Mouse (Mus musculus) cerebellum, adult 2 months (tissue): ENCODE measurements at regions not wholly inside any gene's neighbourhood (a gene's known extent, or its start where the extent isn't known, plus 50 kb on each side); places are given as distances from the start of the nearest gene placed in this dataset.

ENCODE experiments used
- DNase-seq, 2 experiments: peaks; one replicate each; pipeline ENCODE4 v3.0.0; 2021
- H3K27ac ChIP-seq: fragments of 200-500 bp; 2 replicates; pipeline ENCODE4 v1.5.1; 2012; ENCODE audit warnings: low read length, control low read depth, inconsistent platforms; ENCODE audit not compliant: insufficient read depth
- H3K27me3 ChIP-seq: fragments of 200-500 bp; 2 replicates; pipeline ENCODE4 v1.6.1; 2012; ENCODE audit warnings: inconsistent platforms, mild to moderate bottlenecking, low read length, moderate library complexity; ENCODE audit not compliant: control insufficient read depth, insufficient read depth
- H3K4me1 ChIP-seq: fragments of 200-500 bp; 2 replicates; pipeline ENCODE4 v1.6.1; 2011; ENCODE audit warnings: low read length; ENCODE audit not compliant: control insufficient read depth, insufficient read depth
- H3K4me3 ChIP-seq: fragments of 200-500 bp; replicated peaks from 2 replicates; pipeline ENCODE3; 2011; ENCODE audit warnings: mild to moderate bottlenecking, low read depth, low read length, control low read depth; ENCODE audit not compliant: insufficient read depth
- CTCF ChIP-seq: fragments of 200-500 bp; IDR thresholded peaks from 2 replicates; pipeline ENCODE4 v1.5.1; 2011; ENCODE audit warnings: low read depth, mild to moderate bottlenecking, control low read depth, low read length, moderate library complexity, borderline replicate concordance; ENCODE audit not compliant: insufficient read depth
- POLR2A ChIP-seq: fragments of 200-500 bp; IDR thresholded peaks from 2 replicates; pipeline ENCODE4 v1.6.1; 2011; ENCODE audit warnings: low read length, control low read depth, borderline replicate concordance; ENCODE audit not compliant: insufficient read depth
- WGBS: fragments of 180-500 bp; shearing (Covaris S2); methylation state at CpG from one replicate; pipeline ENCODE4 v1.1.7; 2018; 5-methylcytosine and 5-hydroxymethylcytosine counted together

DNA sequence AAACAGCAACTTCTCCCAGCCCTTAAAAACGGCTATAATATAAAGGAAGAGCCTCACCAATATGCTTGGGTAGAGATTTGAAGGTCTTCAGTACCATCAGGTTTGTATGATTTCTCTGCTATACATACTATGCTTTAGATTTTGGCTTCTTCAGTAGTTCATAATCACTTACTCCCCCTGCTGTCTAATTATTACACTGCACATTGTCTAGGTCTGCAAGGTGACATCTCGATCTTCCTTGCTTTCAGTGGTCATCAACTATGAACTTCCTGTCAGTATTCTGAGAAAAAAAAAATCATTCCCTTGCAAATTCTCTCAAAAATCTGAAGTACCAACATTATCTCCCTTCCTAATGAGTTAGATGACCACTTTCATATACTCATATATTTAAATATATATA lies 225.4 kb upstream of the Galnt5 start:
- no peaks in the 10 kb centered on the region for H3K4me1 ChIP-seq
- no peaks in the 10 kb centered on the region for H3K27me3 ChIP-seq
- no peak overlapping the region for H3K27ac ChIP-seq
- DNase-seq, result peak in 1 of 2 experiments; percentile 1
- no peak for TF ChIP-seq CTCF
- no peak for TF ChIP-seq POLR2A
- no peak overlapping the region for H3K4me3 ChIP-seq
- WGBS, result 64% methylated on average over 2 of the region's 2 CpGs

DNA sequence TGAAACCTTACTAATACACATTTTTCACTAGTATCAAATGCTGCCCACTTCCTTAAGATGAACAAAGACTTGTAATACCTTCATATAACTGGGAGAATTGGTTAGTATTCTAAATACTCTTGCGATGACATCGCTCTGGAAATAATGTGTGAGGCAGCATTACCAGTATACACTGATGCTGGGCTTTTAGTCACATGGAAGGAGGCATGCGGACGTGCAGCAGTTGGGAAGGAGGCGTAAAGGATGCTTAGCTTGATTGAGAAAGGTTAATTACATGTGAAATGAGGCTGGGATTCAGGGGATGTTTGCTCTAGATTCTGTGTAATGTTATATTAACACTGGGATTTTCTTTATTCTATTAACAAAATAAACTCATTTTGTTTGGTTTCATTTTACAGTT lies 221.5 kb upstream of the Galnt5 start:
- TF ChIP-seq CTCF, result no peak
- no peak for TF ChIP-seq POLR2A
- WGBS, result 82% methylated on average over 5 of the region's 5 CpGs

DNA sequence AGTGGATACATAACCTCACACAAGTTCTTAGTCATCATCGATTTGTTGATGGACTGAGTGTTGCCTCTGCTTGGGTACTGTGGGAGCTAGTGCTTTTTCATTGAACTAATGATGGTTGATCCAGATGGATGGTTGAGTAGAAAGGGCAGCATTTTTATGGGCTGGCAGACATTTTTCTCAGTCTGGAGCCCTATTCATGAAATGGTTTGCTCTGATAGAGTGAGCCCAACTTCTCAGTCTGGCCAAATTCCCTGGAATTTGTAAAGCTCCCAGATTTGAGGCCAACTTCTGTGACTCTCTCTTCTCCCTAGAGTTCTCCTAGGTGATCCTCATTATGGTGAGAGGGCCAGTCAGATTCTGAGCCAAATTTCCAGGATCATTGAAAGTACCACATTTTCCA lies 216.8 kb upstream of the Galnt5 start:
- TF ChIP-seq POLR2A (no peak), CTCF (no peak)
- DNase-seq, result no peak
- H3K27ac ChIP-seq, result no peak overlapping the region
- H3K4me3 ChIP-seq, result no peak overlapping the region
- H3K4me1 ChIP-seq, result no peaks in the 10 kb centered on the region
- H3K27me3 ChIP-seq, result no peaks in the 10 kb centered on the region
- 87% methylated on average over 1 of the region's 1 CpGs for WGBS

More for the DNA sequence above, 221.5 kb upstream of the Galnt5 start:
- H3K4me1 ChIP-seq, result no peaks in the 10 kb centered on the region
- no peaks in the 10 kb centered on the region for H3K27me3 ChIP-seq
- H3K4me3 ChIP-seq, result no peak overlapping the region
- no peak overlapping the region for H3K27ac ChIP-seq
- no peak for DNase-seq

DNA sequence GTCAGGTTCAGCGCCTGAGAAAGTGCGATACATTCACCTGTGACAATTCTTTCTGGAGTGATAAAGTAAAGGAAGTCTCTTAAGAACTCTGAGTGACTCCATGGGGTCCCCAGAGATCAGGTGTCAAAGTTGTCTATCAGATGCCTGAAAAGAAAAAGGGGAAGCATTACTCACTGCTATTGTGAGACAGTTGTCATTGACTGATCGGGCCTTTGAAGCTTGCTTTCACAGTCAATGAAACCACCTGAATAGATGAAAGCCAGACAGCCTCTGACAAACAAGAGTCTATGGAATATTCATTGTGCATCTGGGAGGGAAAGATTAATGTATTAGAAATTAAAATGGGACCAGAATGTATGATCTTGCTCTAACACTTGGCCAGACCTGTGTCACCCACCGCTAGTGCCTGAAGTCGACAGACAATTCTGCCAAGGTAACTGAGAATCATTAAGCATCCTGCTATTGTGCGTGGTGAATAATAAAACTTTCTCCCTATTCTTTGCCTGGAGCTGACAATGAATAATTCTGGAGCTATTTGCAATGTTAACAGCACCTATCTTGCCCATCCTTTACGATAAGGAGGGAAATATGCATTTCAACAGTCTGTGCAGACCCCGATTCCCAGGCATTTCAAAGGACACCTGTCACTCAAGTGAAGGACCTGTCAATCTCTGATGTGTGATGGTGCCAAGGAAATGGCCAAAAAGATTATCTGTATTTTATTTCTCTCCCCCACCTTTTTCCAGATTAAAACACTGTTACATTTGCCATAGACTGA lies 204.0 kb upstream of the Galnt5 start:
- H3K4me3 ChIP-seq, result no peak overlapping the region
- H3K27ac ChIP-seq, result no peak overlapping the region
- DNase-seq, result no peak
- 77% methylated on average over 8 of the region's 8 CpGs for WGBS
- H3K4me1 ChIP-seq, result no peaks in the 10 kb centered on the region
- TF ChIP-seq CTCF (no peak), POLR2A (no peak)
- H3K27me3 ChIP-seq, result no peaks in the 10 kb centered on the region

DNA sequence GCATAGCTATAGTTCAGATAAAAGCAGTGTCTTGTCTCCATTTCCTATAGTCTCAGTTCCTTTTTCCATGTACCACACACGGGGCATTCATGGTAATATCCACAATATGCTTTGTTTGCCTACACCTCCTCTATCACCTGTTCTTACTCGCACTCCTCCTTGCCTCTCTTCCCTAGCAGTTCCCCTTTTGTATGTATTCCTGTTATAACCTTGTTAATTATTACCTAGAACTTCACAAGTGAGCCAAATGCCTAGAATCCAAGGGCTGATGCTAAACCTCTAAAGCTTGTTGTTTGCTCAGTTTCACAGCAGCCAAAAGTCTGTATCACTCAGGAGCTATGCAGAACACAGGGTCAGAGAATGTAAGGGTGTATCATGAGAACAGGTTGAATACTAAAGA lies 198.4 kb upstream of the Galnt5 start:
- 81% methylated on average over 2 of the region's 2 CpGs for WGBS
- TF ChIP-seq POLR2A (no peak), CTCF (no peak)
- Histone ChIP-seq H3K27me3 (no peaks in the 10 kb centered on the region), H3K27ac (no peak overlapping the region), H3K4me1 (no peaks in the 10 kb centered on the region), H3K4me3 (no peak overlapping the region)
- DNase-seq, result no peak

DNA sequence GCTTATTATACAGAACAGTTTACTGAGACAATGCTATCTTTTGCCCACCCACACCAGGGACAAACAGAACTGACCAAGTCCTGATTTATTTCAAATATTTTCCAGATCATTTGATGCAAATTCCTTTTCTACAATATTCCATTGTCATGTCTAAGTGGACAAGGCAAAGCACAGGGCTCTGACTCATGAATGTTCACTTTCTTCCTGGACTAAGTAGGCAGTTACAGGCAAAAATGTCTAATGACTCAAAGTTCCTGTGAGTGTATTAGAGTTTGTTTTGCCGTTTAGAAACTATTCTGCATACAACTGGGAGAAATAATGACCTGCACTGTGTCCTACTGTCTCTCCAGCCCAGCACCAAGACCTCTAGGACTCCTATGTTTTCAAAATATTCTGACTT lies 189.8 kb upstream of the Galnt5 start:
- TF ChIP-seq POLR2A (no peak), CTCF (no peak)
- WGBS, result 71% methylated on average over 1 of the region's 1 CpGs

DNA sequence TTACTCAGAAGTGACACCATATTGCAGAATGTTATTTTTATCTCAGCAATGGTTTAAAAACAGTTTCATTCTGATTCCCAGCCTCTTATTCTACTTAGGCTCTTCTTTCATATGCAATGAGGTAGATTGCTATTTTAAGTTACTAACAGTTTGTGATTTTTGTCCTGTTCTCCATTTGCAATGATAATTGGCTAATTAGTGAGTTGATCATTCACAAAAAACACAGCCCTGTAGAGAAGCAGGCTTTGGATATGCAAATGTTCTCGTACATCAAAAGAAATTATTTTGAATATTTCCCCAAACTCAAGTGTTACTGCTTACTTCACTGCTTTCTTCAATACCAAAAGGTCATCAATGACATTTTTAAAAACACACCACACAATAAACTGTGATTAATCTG lies 184.7 kb upstream of the Galnt5 start:
- 82% methylated on average over 1 of the region's 1 CpGs for WGBS
- H3K27me3 ChIP-seq, result no peaks in the 10 kb centered on the region
- TF ChIP-seq CTCF (no peak), POLR2A (no peak)
- no peak overlapping the region for H3K27ac ChIP-seq
- H3K4me1 ChIP-seq, result no peaks in the 10 kb centered on the region
- no peak overlapping the region for H3K4me3 ChIP-seq
- DNase-seq, result no peak

More for the DNA sequence above, 189.8 kb upstream of the Galnt5 start:
- DNase-seq, result no peak
- Histone ChIP-seq H3K27me3 (no peaks in the 10 kb centered on the region), H3K4me1 (no peaks in the 10 kb centered on the region), H3K4me3 (no peak overlapping the region), H3K27ac (no peak overlapping the region)

DNA sequence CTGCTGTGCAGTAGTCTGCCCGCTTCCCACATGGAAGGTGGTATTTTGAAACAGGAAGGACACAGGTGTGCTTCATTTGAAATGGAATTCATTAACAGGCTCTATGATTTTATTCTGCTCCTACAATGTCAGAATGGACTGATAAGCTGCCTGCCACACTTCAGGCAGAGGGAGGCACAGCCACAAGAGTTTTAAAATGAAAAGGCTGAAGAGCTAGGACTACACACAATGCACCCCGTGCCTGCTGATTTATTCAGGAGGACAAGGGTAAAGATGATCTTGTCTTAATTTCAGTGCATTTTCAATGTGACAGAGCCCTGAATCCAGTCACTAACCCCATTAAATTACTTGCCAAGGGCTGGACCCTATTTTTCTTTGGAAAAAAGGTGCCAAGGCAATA lies 177.3 kb upstream of the Galnt5 start:
- WGBS, result 57% methylated on average over 2 of the region's 2 CpGs
- Histone ChIP-seq H3K27ac (no peak overlapping the region), H3K27me3 (no peaks in the 10 kb centered on the region), H3K4me3 (no peak overlapping the region), H3K4me1 (no peaks in the 10 kb centered on the region)
- TF ChIP-seq POLR2A, result no peak
- no peak for TF ChIP-seq CTCF
- DNase-seq, result no peak

DNA sequence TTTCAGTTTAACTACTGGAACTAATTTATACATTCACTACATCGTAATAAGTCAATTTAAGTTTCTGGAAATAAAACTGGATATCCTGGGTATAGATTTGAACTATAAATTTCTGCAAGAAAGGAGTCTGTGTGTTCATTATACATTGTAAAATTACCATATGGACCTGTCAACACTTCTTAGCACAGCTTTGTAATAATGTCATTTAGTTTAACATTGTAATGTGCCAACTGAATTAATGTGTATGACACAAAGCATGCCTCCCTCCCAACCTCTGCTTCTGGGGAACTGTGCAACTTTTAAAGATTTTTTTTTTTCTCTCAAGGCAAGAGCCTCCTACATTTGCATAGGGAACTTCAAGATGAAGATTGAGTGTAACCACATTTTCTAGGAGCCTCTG lies 176.8 kb upstream of the Galnt5 start:
- H3K27ac ChIP-seq, result no peak overlapping the region
- TF ChIP-seq CTCF, result no peak
- TF ChIP-seq POLR2A, result no peak
- 65% methylated on average over 1 of the region's 1 CpGs for whole genome bisulfite sequencing
- no peak overlapping the region for H3K4me3 ChIP-seq
- no peaks in the 10 kb centered on the region for H3K27me3 ChIP-seq
- DNase-seq, result no peak
- H3K4me1 ChIP-seq, result no peaks in the 10 kb centered on the region
